27 mouse cellular contexts compared by ENCODE assay signal in the genomic region with DNA sequence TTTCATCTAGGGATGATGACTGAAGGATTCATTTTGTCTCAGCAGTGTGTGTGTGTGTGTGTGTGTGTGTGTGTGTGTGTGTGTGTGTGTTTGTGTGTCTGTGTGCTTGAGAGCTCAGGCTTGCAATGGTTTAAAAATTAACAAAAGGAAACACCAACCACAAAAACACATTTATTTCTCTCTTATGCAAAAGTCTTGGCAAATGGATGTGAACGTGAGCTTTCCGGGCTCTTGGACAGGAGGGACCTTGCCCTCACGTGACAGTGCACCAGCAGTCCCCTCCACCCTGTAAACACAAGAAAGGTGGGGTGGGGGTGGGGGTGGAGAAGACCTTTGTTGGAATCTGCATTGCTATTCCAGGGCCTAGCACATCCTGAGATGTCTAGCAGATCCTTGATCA. TPM values are rescaled to one million over a fixed set of nuclear protein-coding genes. Genes with fewer than 3 reads are reported as not detected.
"Had no signal": no experiment of that assay in that cellular context is flagged by ENCODE, and none has a peak within 500 bp of the region (broad histone marks: within the 10 kb centered on the region; RNA-seq: fewer than 3 reads in every experiment).

No protein-coding gene starts in this region.

- H3K4me2 ChIP-seq: embryonic facial prominence, embryonic 12.5 days; embryonic facial prominence, embryonic 13.5 days; embryonic facial prominence, embryonic 15.5 days; forebrain, embryonic 12.5 days; forebrain, embryonic 13.5 days; forebrain, embryonic 15.5 days had no signal

- H3K4me3 ChIP-seq: embryonic facial prominence, embryonic 10.5 days; embryonic facial prominence, embryonic 12.5 days; embryonic facial prominence, embryonic 13.5 days; embryonic facial prominence, embryonic 15.5 days; erythroblast, embryonic 14.5 days; forebrain, embryonic 10.5 days; forebrain, embryonic 12.5 days; forebrain, embryonic 13.5 days; forebrain, embryonic 15.5 days; gastrocnemius, adult 2 months; heart, adult 2 months had no signal

- H3K27me3 ChIP-seq: embryonic facial prominence, embryonic 12.5 days; embryonic facial prominence, embryonic 13.5 days; embryonic facial prominence, embryonic 15.5 days; forebrain, embryonic 13.5 days; forebrain, embryonic 15.5 days had no signal

- DNase-seq: cerebellum, adult 8-10 months; cerebellum, adult 9-10 months; cerebellum, adult 9-11 months; cerebellum, postnatal 36 days; embryo, embryonic 11 days; forebrain, postnatal 0 days; gastrocnemius, adult 2 months; gastrocnemius, postnatal 10 days; gastrocnemius, postnatal 14 days; gastrocnemius, postnatal 25 days; gastrocnemius, postnatal 36 days; heart, adult 11 months; heart, adult 18-20 months had no signal

- H3K9ac ChIP-seq: embryonic facial prominence, embryonic 12.5 days; embryonic facial prominence, embryonic 13.5 days; embryonic facial prominence, embryonic 15.5 days; forebrain, embryonic 12.5 days; forebrain, embryonic 13.5 days; forebrain, embryonic 15.5 days; forebrain, postnatal 0 days had no signal

- ATAC-seq: forebrain, embryonic 13.5 days; forebrain, embryonic 14.5 days; forebrain, embryonic 15.5 days; forebrain, embryonic 16.5 days; forebrain, postnatal 0 days had no signal

- H3K9me3 ChIP-seq: embryonic facial prominence, embryonic 10.5 days; embryonic facial prominence, embryonic 12.5 days; embryonic facial prominence, embryonic 13.5 days; embryonic facial prominence, embryonic 15.5 days; forebrain, embryonic 10.5 days; forebrain, embryonic 12.5 days; forebrain, embryonic 13.5 days; forebrain, embryonic 15.5 days had no signal

- H3K27ac ChIP-seq: embryonic facial prominence, embryonic 10.5 days; embryonic facial prominence, embryonic 12.5 days; embryonic facial prominence, embryonic 13.5 days; embryonic facial prominence, embryonic 15.5 days; forebrain, embryonic 10.5 days; forebrain, embryonic 12.5 days; forebrain, embryonic 13.5 days; forebrain, embryonic 15.5 days; gastrocnemius, adult 2 months; heart, adult 2 months had no signal

- H3K36me3 ChIP-seq: embryonic facial prominence, embryonic 10.5 days; embryonic facial prominence, embryonic 12.5 days; embryonic facial prominence, embryonic 13.5 days; embryonic facial prominence, embryonic 15.5 days; forebrain, embryonic 10.5 days; forebrain, embryonic 12.5 days; forebrain, embryonic 15.5 days had no signal

RNA-seq across cellular contexts. Expression of gene Arhgef17, which starts 5.6 kb away (rescaled TPM):
- total RNA-seq: granulocyte monocyte progenitor cell, adult 5-6 weeks had no signal

RNA-seq across cellular contexts. Expression of gene P2ry6, which starts 37.0 kb away (rescaled TPM):
- total RNA-seq: common myeloid progenitor, adult 5-6 weeks; granulocyte monocyte progenitor cell, adult 5-6 weeks had no signal
